Mouse (Mus musculus): ENCODE measurements at regions not wholly inside any gene's neighbourhood (a gene's known extent, or its start where the extent isn't known, plus 50 kb on each side); places are given as distances from the start of the nearest gene placed in this dataset.
A peak's percentile ranks its signal among the peaks of the same experiment; 100 is the strongest.

DNA sequence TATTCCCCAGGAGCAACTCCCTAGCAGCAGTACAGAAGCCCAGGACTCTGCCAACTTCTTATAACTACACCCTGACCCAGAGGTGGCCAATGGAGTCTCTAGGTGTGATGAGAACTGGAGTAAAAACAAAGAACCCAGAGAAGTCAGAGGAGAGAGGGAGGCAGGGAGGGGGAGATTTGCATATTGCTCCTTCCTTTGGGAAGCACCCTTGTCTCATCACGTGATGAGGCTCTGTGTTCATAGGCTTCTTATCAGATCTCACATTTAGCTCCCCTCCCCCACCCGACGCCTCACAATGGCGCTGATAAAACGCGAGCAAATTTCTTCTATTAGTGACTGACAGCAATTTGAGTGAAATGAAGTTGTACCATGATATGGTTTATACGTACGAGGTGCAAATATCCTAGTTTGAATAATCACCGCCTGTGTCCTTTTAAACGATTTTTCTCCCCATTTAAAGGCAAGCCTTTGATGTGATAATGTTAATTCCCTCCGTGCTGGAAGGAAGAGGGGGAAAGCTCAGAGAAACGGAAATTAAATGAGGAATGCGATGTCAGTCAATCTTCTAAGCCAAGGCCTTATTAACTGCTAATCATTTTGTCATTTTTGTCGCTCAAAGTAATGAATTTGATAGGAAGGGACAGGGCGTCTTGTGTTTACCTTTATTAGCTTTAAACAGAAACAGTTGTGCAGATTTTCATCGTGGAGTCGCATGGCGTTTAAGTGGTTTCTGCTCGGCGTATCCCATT is 273.3 kb downstream of the Irx1 start:
- ATAC-seq (replicated peaks; ENCODE audit: low FRiP score, low read depth) (no peak), DNase-seq (ENCODE audit: low spot score) (peak; percentile 3)
- Histone ChIP-seq H3K27me3 (ENCODE audit: insufficient read depth, low read length) (no peaks in the 10 kb centered on the region), H3K4me1 (replicated peaks; ENCODE audit: insufficient read depth, low read length) (no peaks in the 10 kb centered on the region), H3K9me3 (replicated peaks; ENCODE audit: low read length) (no peaks in the 10 kb centered on the region), H3K4me3 (replicated peaks; ENCODE audit: low read depth, low read length) (no peak overlapping the region), H3K4me2 (ENCODE audit: low read length) (no peak overlapping the region), H3K9ac (ENCODE audit: low read depth, low read length) (no peak overlapping the region), H3K27ac (no peak overlapping the region), H3K36me3 (ENCODE audit: insufficient read depth, low read length) (no peaks in the 10 kb centered on the region)
- no peak for TF ChIP-seq CTCF (IDR thresholded peaks at IDR 0.05; ENCODE audit: low read depth)
- 31% methylated on average over 20 of the region's 20 CpGs for WGBS

DNA sequence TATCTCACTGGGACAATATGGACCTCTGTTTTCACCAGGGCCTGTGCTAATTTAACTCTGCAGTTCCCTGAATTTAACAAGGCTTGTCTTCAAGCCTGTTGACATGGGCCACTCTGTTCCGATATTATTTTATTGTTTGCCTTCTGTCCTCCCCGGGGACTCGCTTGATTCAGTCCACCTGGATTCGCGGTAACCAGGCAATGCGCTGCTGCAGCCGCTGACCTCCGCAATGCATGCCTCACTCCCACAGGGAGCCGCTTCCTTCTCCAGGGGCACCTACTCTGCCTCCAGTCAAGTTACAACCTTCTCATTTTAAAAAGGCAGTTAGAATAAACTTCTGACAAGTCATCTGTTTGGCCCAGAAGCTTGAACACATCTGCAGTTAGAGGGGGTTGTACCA is 274.3 kb downstream of the Irx1 start:
- no peaks in the 10 kb centered on the region for H3K36me3 ChIP-seq (ENCODE audit: insufficient read depth, low read length)
- WGBS, result 15% methylated on average over 9 of the region's 9 CpGs
- no peak for TF ChIP-seq CTCF (IDR thresholded peaks at IDR 0.05; ENCODE audit: low read depth)
- H3K9ac ChIP-seq (ENCODE audit: low read depth, low read length), result no peak overlapping the region
- no peaks in the 10 kb centered on the region for H3K4me1 ChIP-seq (replicated peaks; ENCODE audit: insufficient read depth, low read length)
- no peaks in the 10 kb centered on the region for H3K27me3 ChIP-seq (ENCODE audit: insufficient read depth, low read length)
- H3K4me2 ChIP-seq (ENCODE audit: low read length), result no peak overlapping the region
- DNase-seq (ENCODE audit: low spot score), result peak; percentile 35
- H3K9me3 ChIP-seq (replicated peaks; ENCODE audit: low read length), result no peaks in the 10 kb centered on the region
- no peak for ATAC-seq (replicated peaks; ENCODE audit: low FRiP score, low read depth)
- H3K4me3 ChIP-seq (replicated peaks; ENCODE audit: low read depth, low read length), result no peak overlapping the region
- no peak overlapping the region for H3K27ac ChIP-seq

DNA sequence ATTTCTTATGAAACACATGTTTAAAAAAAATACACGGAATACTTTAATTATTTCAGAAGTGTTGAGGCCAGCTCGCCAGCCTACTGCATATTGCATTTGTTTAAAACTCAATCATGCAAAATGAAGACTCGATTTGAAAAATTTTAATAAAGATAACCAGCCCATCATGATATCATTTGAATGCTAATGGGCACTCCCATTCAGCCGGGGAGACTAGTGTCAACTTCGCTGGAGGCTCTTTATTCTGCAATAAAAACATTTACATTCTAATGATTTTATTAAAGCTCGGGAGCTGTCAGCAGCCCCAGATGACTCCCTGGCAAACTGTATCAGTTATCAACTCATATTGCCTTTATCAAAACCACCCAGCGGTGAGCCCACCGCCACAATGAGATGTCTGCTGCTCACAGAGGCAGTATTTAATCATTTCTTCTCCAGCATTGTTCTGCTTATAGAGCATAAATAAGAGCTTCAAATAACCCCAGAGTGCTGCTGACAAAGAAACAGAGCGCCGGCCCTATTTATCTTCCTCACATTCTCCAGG is 287.4 kb downstream of the Irx1 start:
- 65% methylated on average over 10 of the region's 10 CpGs for WGBS
- TF ChIP-seq CTCF (IDR thresholded peaks at IDR 0.05; ENCODE audit: low read depth), result no peak
- no peaks in the 10 kb centered on the region for H3K4me1 ChIP-seq (replicated peaks; ENCODE audit: insufficient read depth, low read length)

DNA sequence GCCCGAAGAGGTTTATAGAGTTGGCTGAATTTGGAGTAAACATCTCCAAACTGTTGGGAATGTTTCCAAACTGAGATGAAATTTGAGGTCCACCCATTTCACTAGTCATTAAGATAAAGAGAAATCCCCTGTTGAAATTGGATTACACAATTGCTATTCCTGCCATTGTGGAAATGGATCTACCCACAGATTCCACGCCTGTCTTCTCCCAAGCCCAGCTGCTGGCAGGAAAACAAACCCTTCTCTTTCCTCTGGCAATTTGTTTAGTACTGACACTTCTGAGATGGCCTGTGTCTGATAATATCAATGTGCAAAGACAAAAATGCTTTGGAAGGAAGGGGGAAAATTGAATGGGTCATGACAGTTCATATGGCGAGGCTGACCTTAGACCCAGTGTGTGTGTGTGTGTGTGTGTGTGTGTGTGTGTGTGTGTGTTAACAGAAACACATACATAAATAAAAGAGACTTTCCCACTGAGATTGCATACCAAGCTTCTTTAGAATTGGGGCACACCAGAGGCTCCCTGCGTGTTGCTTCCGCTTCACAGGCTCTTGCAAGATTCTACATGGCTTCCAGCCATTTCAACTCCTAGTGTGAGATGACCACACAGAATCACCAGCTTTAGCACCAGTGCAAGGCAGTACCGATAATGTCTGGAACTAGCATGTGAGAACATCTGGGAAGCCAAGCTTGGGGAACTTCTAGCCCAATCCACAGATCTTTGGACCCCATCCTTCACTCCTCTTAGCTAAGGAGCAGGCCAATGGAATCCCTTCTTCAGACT is 293.4 kb downstream of the Irx1 start:
- H3K27ac ChIP-seq, result no peak overlapping the region
- ATAC-seq (replicated peaks; ENCODE audit: low FRiP score, low read depth), result no peak

More for the DNA sequence above, 287.4 kb downstream of the Irx1 start:
- Histone ChIP-seq H3K36me3 (ENCODE audit: insufficient read depth, low read length) (no peaks in the 10 kb centered on the region), H3K9me3 (replicated peaks; ENCODE audit: low read length) (no peaks in the 10 kb centered on the region), H3K4me2 (ENCODE audit: low read length) (no peak overlapping the region), H3K4me3 (replicated peaks; ENCODE audit: low read depth, low read length) (no peak overlapping the region), H3K27ac (no peak overlapping the region), H3K27me3 (ENCODE audit: insufficient read depth, low read length) (no peaks in the 10 kb centered on the region), H3K9ac (ENCODE audit: low read depth, low read length) (no peak overlapping the region)
- no peak for DNase-seq (ENCODE audit: low spot score)
- ATAC-seq (replicated peaks; ENCODE audit: low FRiP score, low read depth), result no peak

DNA sequence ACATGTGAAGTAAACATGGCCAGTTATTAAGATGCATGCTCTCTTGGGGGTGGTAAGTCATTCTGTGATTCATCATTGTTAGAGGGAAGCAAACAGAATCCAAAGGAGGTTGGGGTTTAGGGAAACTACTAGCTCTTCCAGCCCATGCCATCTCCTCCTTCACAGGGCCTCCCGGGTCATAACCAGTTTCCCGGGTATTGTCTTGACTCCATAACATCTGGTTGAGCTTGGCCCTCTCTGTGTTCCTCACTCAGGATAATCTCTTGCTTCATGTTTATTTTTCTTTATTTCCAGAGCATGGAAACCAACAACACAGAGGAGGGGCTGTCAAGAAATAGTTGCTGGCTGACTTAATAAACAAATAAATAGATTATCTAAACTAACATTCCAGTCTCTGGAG is 295.3 kb downstream of the Irx1 start:
- TF ChIP-seq CTCF (IDR thresholded peaks at IDR 0.05; ENCODE audit: low read depth), result no peak
- no peaks in the 10 kb centered on the region for H3K36me3 ChIP-seq (ENCODE audit: insufficient read depth, low read length)
- no peaks in the 10 kb centered on the region for H3K4me1 ChIP-seq (replicated peaks; ENCODE audit: insufficient read depth, low read length)
- no peaks in the 10 kb centered on the region for H3K9me3 ChIP-seq (replicated peaks; ENCODE audit: low read length)
- H3K4me3 ChIP-seq (replicated peaks; ENCODE audit: low read depth, low read length), result no peak overlapping the region
- WGBS, result 70% methylated on average over 2 of the region's 2 CpGs
- DNase-seq (ENCODE audit: low spot score) (no peak), ATAC-seq (replicated peaks; ENCODE audit: low FRiP score, low read depth) (no peak)
- no peak overlapping the region for H3K27ac ChIP-seq
- H3K4me2 ChIP-seq (ENCODE audit: low read length), result no peak overlapping the region
- H3K9ac ChIP-seq (ENCODE audit: low read depth, low read length), result no peak overlapping the region
- no peaks in the 10 kb centered on the region for H3K27me3 ChIP-seq (ENCODE audit: insufficient read depth, low read length)

More for the DNA sequence above, 293.4 kb downstream of the Irx1 start:
- Histone ChIP-seq H3K9ac (ENCODE audit: low read depth, low read length) (no peak overlapping the region), H3K9me3 (replicated peaks; ENCODE audit: low read length) (no peaks in the 10 kb centered on the region), H3K36me3 (ENCODE audit: insufficient read depth, low read length) (no peaks in the 10 kb centered on the region), H3K4me1 (replicated peaks; ENCODE audit: insufficient read depth, low read length) (no peaks in the 10 kb centered on the region), H3K4me3 (replicated peaks; ENCODE audit: low read depth, low read length) (no peak overlapping the region), H3K27me3 (ENCODE audit: insufficient read depth, low read length) (no peaks in the 10 kb centered on the region), H3K4me2 (ENCODE audit: low read length) (no peak overlapping the region)
- TF ChIP-seq CTCF (IDR thresholded peaks at IDR 0.05; ENCODE audit: low read depth), result no peak
- no peak for DNase-seq (ENCODE audit: low spot score)
- 78% methylated on average over 6 of the region's 6 CpGs for WGBS

DNA sequence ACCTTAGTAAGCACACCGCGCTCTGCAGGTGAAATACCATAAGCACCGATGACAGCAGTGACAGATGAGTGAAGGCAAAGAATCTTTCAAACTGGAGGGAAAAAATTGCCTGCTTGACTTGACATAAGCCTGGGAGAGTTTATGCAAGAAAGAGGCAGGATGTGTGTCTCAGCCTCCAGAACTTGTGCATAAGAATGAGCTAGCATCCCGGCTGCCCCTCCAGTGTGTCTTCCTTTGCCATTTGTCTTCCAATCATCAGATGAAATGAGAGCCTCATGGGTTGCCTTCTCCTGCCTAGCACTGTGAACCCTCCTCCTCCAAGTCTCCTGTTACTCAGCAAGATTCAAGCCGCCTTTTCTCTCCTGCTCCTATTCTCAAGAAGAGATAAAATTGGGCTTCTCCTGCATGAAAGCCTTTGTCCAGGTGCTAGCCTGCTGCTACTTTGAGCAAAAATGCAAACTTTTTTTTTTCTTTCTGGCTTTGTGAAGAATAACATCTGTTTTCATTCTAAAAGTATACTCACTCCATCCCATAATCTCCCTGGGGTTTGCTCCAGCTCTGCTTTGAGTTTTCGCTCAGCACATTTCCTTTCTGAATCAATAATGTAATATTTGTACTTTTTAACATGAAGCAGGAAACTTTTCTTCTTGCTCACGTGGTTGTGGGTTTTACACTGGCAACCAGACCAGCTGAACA is 298.2 kb downstream of the Irx1 start:
- no peaks in the 10 kb centered on the region for H3K36me3 ChIP-seq (ENCODE audit: insufficient read depth, low read length)
- no peaks in the 10 kb centered on the region for H3K27me3 ChIP-seq (ENCODE audit: insufficient read depth, low read length)
- no peaks in the 10 kb centered on the region for H3K4me1 ChIP-seq (replicated peaks; ENCODE audit: insufficient read depth, low read length)
- TF ChIP-seq CTCF (IDR thresholded peaks at IDR 0.05; ENCODE audit: low read depth), result no peak
- ATAC-seq (replicated peaks; ENCODE audit: low FRiP score, low read depth) (no peak), DNase-seq (ENCODE audit: low spot score) (peak; percentile 1)
- H3K9ac ChIP-seq (ENCODE audit: low read depth, low read length), result no peak overlapping the region
- H3K27ac ChIP-seq, result no peak overlapping the region
- H3K4me2 ChIP-seq (ENCODE audit: low read length), result no peak overlapping the region
- no peaks in the 10 kb centered on the region for H3K9me3 ChIP-seq (replicated peaks; ENCODE audit: low read length)
- 63% methylated on average over 7 of the region's 7 CpGs for WGBS
- no peak overlapping the region for H3K4me3 ChIP-seq (replicated peaks; ENCODE audit: low read depth, low read length)
